Mouse (Mus musculus) liver, embryonic 14.5 days (tissue): ENCODE data around the gene Ubash3b.

Source experiments
- CTCF ChIP-seq: IDR thresholded peaks from 2 replicates; pipeline ENCODE4 v1.5.1; 2016; ENCODE audit warnings: antibody characterized with exemption, low read depth, control low read depth
- EP300 ChIP-seq: IDR thresholded peaks from 2 replicates; pipeline ENCODE4 v1.6.1; 2016; ENCODE audit warnings: antibody characterized with exemption, low read depth

GRCm38 (mm10) chr9:41160536-41161176 lies 841 bp downstream of the Ubash3b start:
- TF ChIP-seq CTCF (no peak), EP300 (no peak)
